Mouse (Mus musculus): ENCODE measurements around the gene Usp9y.

Gene Usp9y

GRCm38 (mm10) chrY:1459682-1460081, at the start of gene Usp9y:
TSS of gene Usp9y (minus strand) at chrY:1459782.
- no peak for DNase-seq

- no peak for DNase-seq
Observed at GRCm38 (mm10) chrY:1293708-1294107, 165.9 kb downstream of the Usp9y start.

DNA sequence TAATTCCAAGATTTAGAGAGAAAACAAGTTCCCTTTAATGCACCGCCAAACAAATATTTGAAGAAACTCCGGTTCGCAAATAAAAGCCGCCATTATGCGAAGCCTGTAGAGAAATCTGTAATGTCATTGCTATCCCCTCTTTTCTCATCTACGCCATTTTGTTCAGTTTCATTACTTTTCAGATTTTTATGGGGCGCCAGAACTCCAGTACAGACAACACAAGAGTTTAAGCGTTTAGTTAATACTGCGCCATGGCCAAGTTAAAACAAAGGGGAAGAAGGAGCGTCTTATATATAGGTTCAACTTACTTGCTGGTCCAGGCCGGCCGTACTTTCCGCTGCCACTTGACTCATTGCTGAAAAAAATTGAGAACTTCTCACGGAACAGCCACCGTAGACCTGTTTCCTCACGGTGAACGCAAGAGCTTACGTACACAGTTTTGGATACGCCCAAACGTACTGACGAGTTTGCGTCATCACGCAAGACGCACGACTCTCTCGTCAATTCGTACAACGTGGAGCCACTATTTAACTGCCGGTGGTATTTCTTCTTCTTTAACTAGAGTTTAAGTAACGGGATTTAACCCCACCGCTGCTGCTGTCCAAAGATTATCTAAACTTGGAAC, 173.3 kb downstream of the Usp9y start, which contains the start of gene Ddx3y:
Ddx3y (minus strand) TSS at position 459 of the 625 bp plus-strand sequence.
- DNase-seq, result peak in 1 of 2 experiments; percentile 86

DNA sequence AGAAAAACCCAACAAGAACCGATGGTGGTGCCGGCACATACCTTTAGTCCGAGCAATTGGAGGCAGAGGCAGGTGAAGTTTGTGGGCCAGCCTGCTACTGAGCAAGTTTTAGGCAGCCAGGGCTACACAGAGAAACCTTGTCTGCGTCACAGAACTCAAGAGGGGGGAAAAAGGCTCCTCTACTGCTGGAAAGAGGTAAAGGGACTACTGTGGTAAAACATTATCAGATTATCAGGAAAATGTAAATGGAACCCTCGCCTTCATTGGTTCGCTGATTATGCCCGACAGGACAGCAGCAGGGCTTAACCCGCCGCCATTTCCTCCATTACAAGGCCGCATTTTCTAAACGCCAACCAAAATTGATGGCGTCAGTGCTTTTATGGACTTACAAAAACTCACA, 173.8 kb downstream of the Usp9y start:
- peak in 1 of 2 experiments; percentile 10 for DNase-seq
